Comparison of ENCODE assay signal across 24 mouse cellular contexts in genomic region chr15:11701246-11701645, GRCm38 (mm10).
A peak's percentile ranks its signal among the peaks of the same experiment; 100 is the strongest.
DNase-seq lines count a peak whose midpoint lies in the region; ATAC-seq and TF ChIP-seq lines count a peak whose summit lies in the region.
"Had no signal": no experiment of that assay in that cellular context is flagged by ENCODE, and none has a peak within 500 bp of the region (broad histone marks: within the 10 kb centered on the region; RNA-seq: fewer than 3 reads in every experiment).

No protein-coding gene starts in this region.

- WGBS in forebrain, embryonic 14.5 days: 67% methylated on average over 6 of the region's 6 CpGs
- 53% methylated on average over 6 of the region's 6 CpGs for WGBS in forebrain, embryonic 16.5 days
- WGBS in lung, embryonic 14.5 days: 56% methylated on average over 6 of the region's 6 CpGs

- no peak for TF ChIP-seq CTCF in lung, embryonic 14.5 days (IDR thresholded peaks at IDR 0.05; ENCODE audit: low read depth)

- no peaks in the 10 kb centered on the region for H3K4me1 ChIP-seq in forebrain, embryonic 14.5 days (ENCODE audit: control insufficient read depth, insufficient read depth, low read length)
- no peaks in the 10 kb centered on the region for H3K4me1 ChIP-seq in forebrain, embryonic 16.5 days (replicated peaks; ENCODE audit: control insufficient read depth, insufficient read depth, low read length)
- no peaks in the 10 kb centered on the region for H3K4me1 ChIP-seq in lung, embryonic 14.5 days (ENCODE audit: insufficient read depth)
- H3K4me1 ChIP-seq: forebrain, embryonic 10.5 days; hindbrain, embryonic 10.5 days; hindbrain, embryonic 15.5 days had no signal

- no peak overlapping the region for H3K9ac ChIP-seq in forebrain, embryonic 14.5 days (ENCODE audit: low read length)
- no peak overlapping the region for H3K9ac ChIP-seq in forebrain, embryonic 16.5 days (replicated peaks; ENCODE audit: low read depth, low read length)
- no peak overlapping the region for H3K9ac ChIP-seq in lung, embryonic 14.5 days
- H3K9ac ChIP-seq: embryonic facial prominence, embryonic 13.5 days; hindbrain, embryonic 15.5 days; liver, embryonic 14.5 days had no signal

- H3K27ac ChIP-seq in forebrain, embryonic 14.5 days (ENCODE audit: low read depth, low read length): no peak overlapping the region
- H3K27ac ChIP-seq in forebrain, embryonic 16.5 days (ENCODE audit: low read length): no peak overlapping the region
- H3K27ac ChIP-seq in lung, embryonic 14.5 days (ENCODE audit: low read depth): no peak overlapping the region
- H3K27ac ChIP-seq: embryonic facial prominence, embryonic 13.5 days; forebrain, embryonic 10.5 days; hindbrain, embryonic 10.5 days; hindbrain, embryonic 15.5 days; liver, embryonic 14.5 days; stomach, postnatal 0 days had no signal

- DNase-seq in forebrain, embryonic 14.5 days (ENCODE audit: low spot score): peak; percentile 6
- DNase-seq in lung, embryonic 14.5 days: peak; percentile 66
- no peak for DNase-seq in lung, postnatal 4 days
- peak; percentile 17 for DNase-seq in brain, adult 2 months (ENCODE audit: low read depth, low spot score)
- peak; percentile 15 for DNase-seq in layer of hippocampus, adult 9-10 months (ENCODE audit: low spot score)
- no peak for DNase-seq in urinary bladder, postnatal 25 days (ENCODE audit: low spot score)
- DNase-seq: adrenal gland, postnatal 10 days; cerebellum, adult 18-20 months; gastrocnemius, postnatal 14 days; heart, postnatal 14 days; kidney, adult 11 months; kidney, postnatal 25 days; liver; midbrain, embryonic 14.5 days; thymus, adult 2 months had no signal

- H3K9me3 ChIP-seq in forebrain, embryonic 14.5 days (replicated peaks; ENCODE audit: control insufficient read depth, low read length): no peaks in the 10 kb centered on the region
- H3K9me3 ChIP-seq in forebrain, embryonic 16.5 days (ENCODE audit: control insufficient read depth, low read length): no peaks in the 10 kb centered on the region
- no peaks in the 10 kb centered on the region for H3K9me3 ChIP-seq in lung, embryonic 14.5 days (ENCODE audit: low read depth, low read length)
- H3K9me3 ChIP-seq: embryonic facial prominence, embryonic 13.5 days; forebrain, embryonic 10.5 days; G1E; hindbrain, embryonic 10.5 days; hindbrain, embryonic 15.5 days had no signal

- no peaks in the 10 kb centered on the region for H3K27me3 ChIP-seq in forebrain, embryonic 14.5 days (replicated peaks; ENCODE audit: control insufficient read depth, insufficient read depth, low read length)
- no peaks in the 10 kb centered on the region for H3K27me3 ChIP-seq in forebrain, embryonic 16.5 days (replicated peaks; ENCODE audit: control insufficient read depth, insufficient read depth, low read length)
- no peaks in the 10 kb centered on the region for H3K27me3 ChIP-seq in lung, embryonic 14.5 days (ENCODE audit: insufficient read depth, low read length)
- H3K27me3 ChIP-seq: embryonic facial prominence, embryonic 13.5 days; hindbrain, embryonic 15.5 days had no signal

- H3K4me3 ChIP-seq in forebrain, embryonic 14.5 days (ENCODE audit: low read depth, low read length): no peak overlapping the region
- H3K4me3 ChIP-seq in forebrain, embryonic 16.5 days (replicated peaks; ENCODE audit: low read length): no peak overlapping the region
- H3K4me3 ChIP-seq in lung, embryonic 14.5 days (ENCODE audit: low read depth, low read length): no peak overlapping the region
- H3K4me3 ChIP-seq: embryonic facial prominence, embryonic 13.5 days; forebrain, embryonic 10.5 days; hindbrain, embryonic 10.5 days; hindbrain, embryonic 15.5 days had no signal

- H3K4me2 ChIP-seq in forebrain, embryonic 14.5 days (ENCODE audit: low read length): no peak overlapping the region
- no peak overlapping the region for H3K4me2 ChIP-seq in forebrain, embryonic 16.5 days (ENCODE audit: low read length)
- no peak overlapping the region for H3K4me2 ChIP-seq in lung, embryonic 14.5 days
- H3K4me2 ChIP-seq: embryonic facial prominence, embryonic 13.5 days; hindbrain, embryonic 15.5 days had no signal

- no peak for ATAC-seq in forebrain, embryonic 14.5 days
- no peak for ATAC-seq in forebrain, embryonic 16.5 days
- ATAC-seq in lung, embryonic 14.5 days (ENCODE audit: insufficient read depth): no peak
- ATAC-seq: inflammation-experienced regulatory T-cells, adult 6 months had no signal

- no peaks in the 10 kb centered on the region for H3K36me3 ChIP-seq in forebrain, embryonic 14.5 days (ENCODE audit: control insufficient read depth, insufficient read depth, low read length)
- no peaks in the 10 kb centered on the region for H3K36me3 ChIP-seq in forebrain, embryonic 16.5 days (ENCODE audit: control insufficient read depth, insufficient read depth)
- no peaks in the 10 kb centered on the region for H3K36me3 ChIP-seq in lung, embryonic 14.5 days (ENCODE audit: insufficient read depth)
- H3K36me3 ChIP-seq: embryonic facial prominence, embryonic 13.5 days; forebrain, embryonic 10.5 days; G1E; hindbrain, embryonic 10.5 days; hindbrain, embryonic 15.5 days had no signal

Comparison
In these comparisons a context has a peak if more than half of its experiments do, and no peak if none do; other contexts are left out.
1. DNase-seq: peak in forebrain, embryonic 14.5 days (single experiment), lung, embryonic 14.5 days (single experiment), brain, adult 2 months (single experiment) and layer of hippocampus, adult 9-10 months (single experiment); none in lung, postnatal 4 days (0 of 2) and urinary bladder, postnatal 25 days (single experiment).